Mouse (Mus musculus) embryonic facial prominence, embryonic 14.5 days (tissue): ENCODE measurements around the gene Arid5b. TPM values are rescaled to one million over a fixed set of nuclear protein-coding genes. Genes with fewer than 3 reads are reported as not detected.

Experiments
- ATAC-seq: fragments of 200-750 bp; cut with Nextera tagmentation; 2 replicates; pipeline ENCODE4 v1.8.0; 2017; ENCODE audit warnings: low read depth, moderate number of reproducible peaks, moderate TSS enrichment
- DNase-seq: peaks from one replicate; pipeline ENCODE4 v3.0.0-alpha.2; 2015; ENCODE audit warnings: low spot score
- H3K27ac ChIP-seq: fragments of 300-500 bp; sonication (generic); replicated peaks from 2 replicates; pipeline ENCODE4 v1.5.1; 2014; ENCODE audit warnings: low read depth, mild to moderate bottlenecking, low read length, moderate library complexity
- H3K27me3 ChIP-seq: fragments of 300-500 bp; sonication (generic); replicated peaks from 2 replicates; pipeline ENCODE4 v1.6.1; 2014; ENCODE audit warnings: low read length; ENCODE audit not compliant: control insufficient read depth, insufficient read depth
- H3K36me3 ChIP-seq: fragments of 300-500 bp; sonication (generic); 2 replicates; pipeline ENCODE4 v1.6.1; 2014; ENCODE audit warnings: low read length, mixed read lengths; ENCODE audit not compliant: control insufficient read depth, insufficient read depth
- H3K4me1 ChIP-seq: fragments of 300-500 bp; sonication (generic); 2 replicates; pipeline ENCODE4 v1.6.1; 2014; ENCODE audit warnings: antibody characterized with exemption, low read length; ENCODE audit not compliant: control insufficient read depth, insufficient read depth
- H3K4me2 ChIP-seq: fragments of 300-500 bp; sonication (generic); 2 replicates; pipeline ENCODE4 v1.6.1; 2014; ENCODE audit warnings: low read depth, mild to moderate bottlenecking, low read length, moderate library complexity, mixed read lengths
- H3K4me3 ChIP-seq: fragments of 300-500 bp; sonication (generic); 2 replicates; pipeline ENCODE4 v1.5.1; 2014; ENCODE audit warnings: low read depth, mild to moderate bottlenecking, low read length
- H3K9ac ChIP-seq: fragments of 300-500 bp; sonication (generic); 2 replicates; pipeline ENCODE4 v1.6.1; 2014; ENCODE audit warnings: low read depth, mild to moderate bottlenecking, low read length, moderate library complexity, mixed read lengths
- H3K9me3 ChIP-seq: fragments of 300-500 bp; sonication (generic); 2 replicates; pipeline ENCODE4 v1.6.1; 2016; ENCODE audit warnings: low read length; ENCODE audit not compliant: control insufficient read depth
- WGBS: fragments of 180-500 bp; shearing (Covaris S2); extraction: QIAGEN DNeasy Blood & Tissue Kit; methylation state at CpG from one replicate; pipeline ENCODE4 v1.1.7; 2014; 5-methylcytosine and 5-hydroxymethylcytosine counted together
- polyA plus RNA-seq: library from polyadenylated mRNA; unstranded; fragments of >200 nt; fragmentation: Nextera tagmentation; extraction: Ambion mirVana; gene quantifications from 2 replicates; pipeline ENCODE4 v1.2.1, GENCODE M21; 2014

Gene Arid5b
- polyA plus RNA-seq, 1 experiment from 2014 or later = 34.4 TPM

- 69% methylated on average over 10 of the region's 10 CpGs for WGBS
- H3K4me2 ChIP-seq = no peak overlapping the region
- ATAC-seq = no peak
These were observed 21.0 kb downstream of the Arid5b start for GRCm38 (mm10) chr10:68257358-68258056.

DNA sequence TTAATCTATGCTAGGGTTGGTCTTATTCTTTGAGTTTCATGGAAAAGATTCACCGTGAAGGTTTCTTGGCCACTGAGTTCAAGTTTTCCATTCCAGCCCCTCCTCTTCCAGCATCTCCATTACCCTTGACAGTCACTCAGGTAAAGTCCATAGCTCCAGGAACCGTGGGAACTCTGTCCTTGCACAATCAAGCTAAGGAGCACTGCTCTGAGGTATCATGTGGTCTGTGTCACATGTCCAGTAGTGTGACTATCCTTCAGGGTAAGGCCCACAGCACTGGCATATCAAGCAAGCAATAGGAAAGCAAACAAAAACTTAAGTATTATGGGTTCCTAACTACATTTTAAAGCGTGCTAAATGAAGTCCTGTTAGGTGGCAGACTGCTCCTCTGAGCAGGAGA lies 22.4 kb downstream of the Arid5b start:
- Histone ChIP-seq H3K4me1 (0 out of 2 replicates have a peak, but pooled peaks cover 3% of the 10 kb centered on the region), H3K4me3 (no peak overlapping the region), H3K4me2 (no peak overlapping the region), H3K27me3 (no peaks in the 10 kb centered on the region), H3K27ac (no peak overlapping the region), H3K9ac (no peak overlapping the region), H3K9me3 (no peaks in the 10 kb centered on the region), H3K36me3 (peaks cover 16% of the 10 kb centered on the region; the same call in 1 of the 2 replicates)
- 83% methylated on average over 3 of the region's 3 CpGs for WGBS
- ATAC-seq (no peak), DNase-seq (no peak)

More at GRCm38 (mm10) chr10:68257358-68258056, 21.0 kb downstream of the Arid5b start:
- no peak overlapping the region for H3K27ac ChIP-seq
- DNase-seq = no peak
- peaks cover 9% of the 10 kb centered on the region; the same call in 1 of the 2 replicates for H3K36me3 ChIP-seq
- no peaks in the 10 kb centered on the region for H3K9me3 ChIP-seq
- H3K27me3 ChIP-seq = no peaks in the 10 kb centered on the region
- no peak overlapping the region for H3K4me3 ChIP-seq
- 0 out of 2 replicates have a peak, but pooled peaks cover 3% of the 10 kb centered on the region for H3K4me1 ChIP-seq
- H3K9ac ChIP-seq = no peak overlapping the region

- ATAC-seq = peak; percentile 48
These were observed 25.0 kb downstream of the Arid5b start for GRCm38 (mm10) chr10:68253452-68254117.

GRCm38 (mm10) chr10:68252650-68253049 lies 25.9 kb downstream of the Arid5b start:
- no peak overlapping the region for H3K9ac ChIP-seq
- no peak overlapping the region for H3K27ac ChIP-seq
- H3K27me3 ChIP-seq = no peaks in the 10 kb centered on the region
- DNase-seq (no peak), ATAC-seq (no peak)
- H3K4me1 ChIP-seq = peaks cover 17% of the 10 kb centered on the region
- no peak overlapping the region for H3K4me2 ChIP-seq
- no peaks in the 10 kb centered on the region for H3K9me3 ChIP-seq
- H3K36me3 ChIP-seq = peaks cover 13% of the 10 kb centered on the region; the same call in 1 of the 2 replicates
- WGBS = 86% methylated on average over 4 of the region's 4 CpGs
- H3K4me3 ChIP-seq = no peak overlapping the region

More at GRCm38 (mm10) chr10:68253452-68254117, 25.0 kb downstream of the Arid5b start:
- 59% methylated on average over 7 of the region's 7 CpGs for WGBS
- DNase-seq = peak; percentile 62
- Histone ChIP-seq H3K36me3 (peaks cover 16% of the 10 kb centered on the region; the same call in 1 of the 2 replicates), H3K27ac (0 out of 2 replicates have a peak overlapping the region, but pooled peaks have one; percentile 56), H3K4me1 (peaks cover 8% of the 10 kb centered on the region; the same call in 1 of the 2 replicates), H3K9ac (no peak overlapping the region), H3K9me3 (no peaks in the 10 kb centered on the region), H3K4me3 (no peak overlapping the region), H3K4me2 (no peak overlapping the region), H3K27me3 (no peaks in the 10 kb centered on the region)

DNA sequence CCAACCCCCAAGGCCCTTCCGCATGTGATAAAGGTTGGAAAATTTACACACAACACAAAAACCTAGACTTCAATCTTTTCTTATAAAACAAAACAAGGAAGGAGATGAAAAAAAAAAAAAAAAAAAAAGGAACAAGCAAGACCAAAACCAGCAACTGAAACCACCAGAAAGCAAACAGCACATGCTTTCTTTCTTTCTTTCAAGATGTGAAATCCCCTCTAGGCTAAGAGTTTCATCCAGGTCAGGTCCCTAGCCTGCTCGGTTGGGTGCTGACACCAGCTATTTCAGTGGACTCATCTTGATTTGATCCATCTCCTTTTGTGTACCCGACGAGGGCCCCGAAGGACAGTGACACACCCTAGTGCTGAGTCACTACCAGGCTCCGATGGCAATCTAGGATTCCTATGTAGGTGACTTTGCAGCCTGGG lies 29.2 kb downstream of the Arid5b start:
- ATAC-seq (0 out of 2 replicates have a peak, but pooled peaks have one; percentile 24), DNase-seq (no peak)
- Histone ChIP-seq H3K27me3 (no peaks in the 10 kb centered on the region), H3K4me1 (peaks cover 18% of the 10 kb centered on the region), H3K4me2 (no peak overlapping the region), H3K9ac (no peak overlapping the region), H3K9me3 (no peaks in the 10 kb centered on the region), H3K36me3 (0 out of 2 replicates have a peak, but pooled peaks cover 8% of the 10 kb centered on the region), H3K4me3 (no peak overlapping the region), H3K27ac (no peak overlapping the region)
- 54% methylated on average over 6 of the region's 6 CpGs for WGBS

GRCm38 (mm10) chr10:68248281-68249015 lies 30.1 kb downstream of the Arid5b start:
- Histone ChIP-seq H3K9ac (no peak overlapping the region), H3K4me3 (no peak overlapping the region), H3K4me2 (no peak overlapping the region), H3K9me3 (no peaks in the 10 kb centered on the region), H3K4me1 (peaks cover 18% of the 10 kb centered on the region), H3K36me3 (0 out of 2 replicates have a peak, but pooled peaks cover 8% of the 10 kb centered on the region), H3K27me3 (no peaks in the 10 kb centered on the region), H3K27ac (no peak overlapping the region; the same call in none of the 2 replicates)
- ATAC-seq = 0 out of 2 replicates have a peak, but pooled peaks have one; percentile 15
- 55% methylated on average over 9 of the region's 9 CpGs for WGBS
- DNase-seq = peak; percentile 41

DNA sequence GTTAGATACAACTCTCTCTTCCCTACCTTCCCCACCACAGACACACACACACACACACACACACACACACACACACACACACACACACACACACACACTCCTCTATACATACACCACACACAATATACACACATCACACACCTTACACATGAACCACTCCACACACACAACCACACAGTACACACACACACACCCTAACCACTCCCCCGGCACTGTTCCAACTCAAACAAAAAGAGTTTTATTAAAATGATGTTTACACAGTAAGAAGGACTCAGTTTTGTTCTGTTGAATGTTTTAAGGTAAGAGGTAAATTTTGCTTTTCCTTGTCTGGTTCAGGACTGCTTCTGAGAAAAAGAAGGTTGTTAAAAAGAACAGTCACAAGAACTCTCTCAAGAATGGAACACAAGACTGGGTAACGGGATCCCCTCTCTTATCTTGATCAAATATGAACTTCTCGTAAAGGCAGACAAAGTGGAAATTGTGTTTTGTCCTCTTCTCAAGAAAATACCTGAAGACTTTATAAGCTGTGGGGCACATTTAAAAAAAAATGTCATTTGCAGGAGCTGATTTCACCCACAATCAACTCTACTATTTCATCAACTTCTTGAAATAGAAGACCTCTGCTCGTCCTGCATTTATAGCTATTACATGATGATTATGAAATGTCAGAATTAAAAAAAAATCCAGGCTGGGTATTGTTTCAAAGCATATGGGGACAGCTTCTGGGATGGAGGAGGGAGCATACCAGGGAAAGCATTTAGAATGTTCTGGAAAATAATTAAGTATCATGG lies 30.9 kb downstream of the Arid5b start:
- H3K36me3 ChIP-seq = peaks cover 13% of the 10 kb centered on the region
- ATAC-seq (no peak), DNase-seq (no peak)
- H3K9ac ChIP-seq = no peak overlapping the region
- H3K27ac ChIP-seq = no peak overlapping the region; the same call in 1 of the 2 replicates
- no peak overlapping the region for H3K4me3 ChIP-seq
- WGBS = 68% methylated on average over 4 of the region's 4 CpGs
- H3K27me3 ChIP-seq = no peaks in the 10 kb centered on the region
- peaks cover 18% of the 10 kb centered on the region for H3K4me1 ChIP-seq
- no peaks in the 10 kb centered on the region for H3K9me3 ChIP-seq
- no peak overlapping the region for H3K4me2 ChIP-seq
